Mouse (Mus musculus) layer of hippocampus, adult 8-10 months (tissue): ENCODE measurements around the gene Tigd2. TPM values are rescaled to one million over a fixed set of nuclear protein-coding genes. Genes with fewer than 3 reads are reported as not detected.
"Not testable (repeated sequence)": the region's sequence is repeated elsewhere in the genome, so short reads cannot be mapped to it uniquely, and the experiment has no call there.

Experiments used
- DNase-seq, 2 experiments: peaks; one replicate each; pipeline ENCODE4 v3.0.0; 2022; ENCODE audit warnings: low spot score in 2 of 2
- total RNA-seq, 4 experiments: library from RNA; stranded (reverse); gene quantifications; 2 replicates each; pipeline ENCODE4 v1.2.4; 2022

The Tigd2 gene
- total RNA-seq = 10 to 100 TPM; 14.1 to 17.9 (median 16.9) TPM

GRCm38 (mm10) chr6:59208685-59209298 is at the start of gene Tigd2:
Gene Tigd2, plus strand, starts transcription at chr6:59208870.
- peak; percentile 81 to 90 for DNase-seq

- DNase-seq = no peak
Measured at GRCm38 (mm10) chr6:59161801-59162478, 46.7 kb upstream of the Tigd2 start.

GRCm38 (mm10) chr6:59162887-59163286 is 45.8 kb upstream of the Tigd2 start:
- no peak for DNase-seq

- DNase-seq = no peak
Measured at GRCm38 (mm10) chr6:59163407-59163806, 45.3 kb upstream of the Tigd2 start.

- no peak for DNase-seq
Measured at GRCm38 (mm10) chr6:59168939-59169338, 39.7 kb upstream of the Tigd2 start.

DNA sequence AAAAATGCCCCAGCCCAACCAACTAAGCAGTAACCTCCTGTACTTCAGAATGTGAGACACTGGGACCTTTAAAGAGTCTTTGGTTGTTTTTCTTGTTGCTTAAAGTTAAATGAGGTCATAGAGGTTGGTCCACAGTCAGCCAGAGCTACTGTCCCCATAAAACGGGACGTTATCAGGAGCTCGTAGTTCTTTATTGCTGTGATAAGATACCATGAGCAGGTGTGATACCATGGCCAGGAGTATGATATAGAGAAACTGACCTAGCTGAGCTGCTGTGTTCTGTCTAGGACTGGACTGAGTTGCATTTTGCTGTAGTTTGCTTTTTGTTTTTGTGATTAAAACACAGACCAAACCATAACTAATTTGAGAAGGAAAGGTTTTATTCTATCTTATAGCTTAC is 37.4 kb upstream of the Tigd2 start:
- no peak for DNase-seq

DNA sequence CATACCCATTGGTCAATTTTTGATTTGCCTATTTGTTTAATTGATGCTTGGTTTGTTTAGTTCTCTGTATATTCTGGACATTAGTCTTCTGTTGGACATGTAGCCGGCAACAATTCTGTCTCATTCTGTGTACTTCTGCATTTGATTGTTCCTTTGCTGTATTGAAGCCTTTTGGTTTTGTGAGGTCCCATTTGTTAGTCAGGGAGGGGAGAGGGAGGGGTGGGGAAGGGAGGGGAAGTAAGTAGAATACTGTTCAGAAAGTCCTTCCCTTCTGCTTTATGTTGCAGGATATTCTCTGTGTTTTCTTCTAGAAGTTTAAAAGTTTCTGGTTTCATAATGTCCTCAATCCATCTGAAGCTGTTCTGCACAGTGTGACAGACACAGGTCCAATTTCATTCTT is 34.7 kb upstream of the Tigd2 start:
- DNase-seq = no peak

GRCm38 (mm10) chr6:59178051-59178450 is 30.6 kb upstream of the Tigd2 start:
- no peak for DNase-seq

DNA sequence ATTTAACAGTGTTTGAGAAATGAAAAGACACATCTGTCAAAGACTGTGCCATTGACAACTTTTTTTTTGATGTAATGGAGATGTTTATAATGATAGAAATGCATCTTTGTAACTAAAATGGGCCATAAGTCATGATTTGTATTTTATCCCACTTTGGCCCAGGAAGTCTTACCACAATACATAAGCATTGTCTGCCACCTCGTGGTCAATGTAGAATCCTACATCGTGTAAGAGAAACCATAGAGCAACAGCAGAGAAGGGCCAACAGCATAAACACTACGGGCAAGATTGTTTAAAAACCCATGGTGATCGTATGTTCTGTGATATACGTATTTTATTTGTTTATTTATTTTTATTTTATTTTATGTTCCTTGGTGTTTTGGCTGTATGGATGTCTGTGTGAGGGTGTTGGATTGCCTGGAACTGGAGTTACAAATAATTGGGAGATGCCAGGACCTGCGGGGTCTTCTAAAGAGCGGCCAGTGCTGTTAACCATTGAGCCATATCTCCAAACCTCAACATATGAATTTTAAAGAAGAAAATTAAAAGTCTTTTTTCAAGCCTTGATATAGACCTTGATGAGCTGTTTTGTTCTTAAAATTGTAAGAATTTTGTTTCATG is 28.2 kb upstream of the Tigd2 start:
- peak; percentile 58 to 63 for DNase-seq

DNA sequence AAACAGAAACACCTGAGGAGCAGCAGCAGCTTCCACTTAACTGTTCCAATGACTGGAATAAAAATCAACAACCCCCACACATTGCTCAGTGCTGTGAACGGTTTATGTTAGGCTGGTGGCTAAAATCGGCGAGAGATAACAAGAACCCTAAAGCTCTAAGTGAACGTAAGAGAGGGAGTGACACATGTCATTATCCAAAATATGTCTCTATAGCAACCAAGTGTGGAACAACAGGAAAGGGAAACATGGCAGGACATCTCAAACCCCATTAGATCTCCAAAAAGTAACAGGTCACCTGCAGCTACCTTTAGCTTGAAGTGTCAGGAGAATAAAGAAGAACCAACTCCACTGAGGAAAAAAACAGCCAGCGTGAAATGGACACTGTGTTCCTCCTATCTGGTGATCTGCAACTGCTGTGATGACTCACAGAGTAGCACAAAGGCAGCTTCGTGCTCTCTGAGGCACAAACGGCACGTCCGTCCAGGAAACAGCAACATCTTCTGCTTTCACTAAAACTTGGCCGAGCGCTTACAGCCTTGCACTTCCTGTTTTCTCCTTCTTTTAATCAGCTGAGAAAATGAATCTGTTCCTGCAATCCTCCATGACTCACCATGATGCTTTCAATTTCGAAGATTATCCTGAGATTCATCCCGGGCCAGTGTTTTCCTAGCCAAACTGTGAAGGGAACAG is 23.5 kb upstream of the Tigd2 start:
- DNase-seq = peak in 1 of 2 experiments; percentile 32

DNA sequence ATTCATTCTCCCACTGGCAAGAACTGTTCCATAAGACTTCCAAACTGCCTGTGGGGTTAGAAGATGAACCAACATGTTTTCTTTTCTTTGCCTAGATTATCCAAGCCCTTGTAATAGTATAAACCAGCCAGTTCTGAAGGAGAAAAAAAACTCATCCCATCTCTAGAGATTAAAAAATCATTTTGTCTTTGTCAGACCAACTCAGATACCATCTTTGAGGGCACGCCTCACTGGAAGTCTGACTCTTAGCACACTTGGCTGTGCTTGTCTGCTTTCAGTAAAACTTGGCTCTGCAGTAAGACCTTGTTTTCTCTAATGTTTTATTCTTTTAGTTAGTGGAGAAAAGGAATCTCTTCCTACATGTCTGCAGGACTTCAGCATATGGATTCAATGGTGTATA is 18.7 kb upstream of the Tigd2 start:
- no peak for DNase-seq

GRCm38 (mm10) chr6:59194518-59194917 is 14.2 kb upstream of the Tigd2 start:
- DNase-seq = not testable (repeated sequence)

GRCm38 (mm10) chr6:59195849-59196635 is 12.6 kb upstream of the Tigd2 start:
- DNase-seq = no peak

DNA sequence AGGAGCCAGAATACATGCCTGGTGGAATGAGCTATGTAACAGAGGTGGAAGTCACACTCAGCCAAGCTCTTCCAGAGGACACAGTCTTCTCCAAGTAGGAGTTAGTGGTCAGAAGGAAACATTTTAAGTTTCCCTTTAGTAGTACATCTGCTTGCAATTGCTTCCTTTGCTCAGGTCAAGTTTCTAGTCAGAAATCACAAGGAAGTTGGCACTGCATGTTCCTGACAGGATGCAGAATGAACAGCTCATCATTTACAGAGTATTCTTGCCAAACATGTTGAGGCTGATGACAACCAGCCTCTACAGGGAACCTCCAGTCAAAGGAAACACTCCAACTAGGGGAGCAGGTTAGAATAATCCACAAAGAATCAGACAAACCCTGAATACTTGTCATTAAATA is 11.9 kb upstream of the Tigd2 start:
- DNase-seq = no peak

DNA sequence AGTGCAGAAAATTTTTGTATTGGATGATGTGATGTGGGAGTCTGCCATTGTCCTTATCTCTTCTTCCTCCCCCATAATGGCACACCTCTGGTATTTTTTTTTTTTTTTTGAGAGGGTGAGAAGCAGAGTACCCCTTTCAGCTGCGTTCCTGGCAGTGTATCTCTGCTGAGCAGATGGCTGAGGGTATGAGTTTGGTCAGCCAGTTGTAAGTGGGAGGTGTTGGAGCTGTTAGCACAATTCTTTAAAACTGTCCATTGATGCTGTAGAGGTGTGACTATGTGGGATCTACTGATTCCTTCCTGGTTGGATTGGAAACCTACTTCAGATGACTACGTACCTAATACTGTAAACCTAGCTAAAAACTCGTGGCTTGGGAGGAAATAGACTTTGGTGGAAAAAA is 10.3 kb upstream of the Tigd2 start:
- no peak for DNase-seq

GRCm38 (mm10) chr6:59199021-59199420 is 9.6 kb upstream of the Tigd2 start:
- DNase-seq = no peak

DNA sequence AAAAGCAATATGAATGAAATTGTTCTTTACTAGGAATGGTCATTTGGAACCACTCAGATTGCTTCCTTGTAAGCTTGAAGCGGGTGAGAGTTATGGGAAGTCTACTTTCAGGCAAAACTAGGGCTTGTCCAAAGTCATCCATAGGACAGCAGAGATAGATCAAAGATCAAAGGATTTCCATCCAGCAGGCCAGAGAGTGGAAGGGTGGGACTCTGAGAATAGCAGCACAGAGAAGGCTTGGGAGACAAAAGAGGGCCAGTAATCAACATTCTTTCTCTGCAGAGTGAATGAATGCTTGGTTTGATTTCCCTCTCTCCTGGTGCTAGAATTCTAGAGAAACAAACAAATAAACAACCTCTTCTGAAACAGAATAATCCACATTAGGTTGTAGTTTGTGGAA is 1.1 kb upstream of the Tigd2 start:
- DNase-seq = no peak

- peak; percentile 18 to 38 for DNase-seq
Measured at GRCm38 (mm10) chr6:59209299-59209707, 633 bp downstream of the Tigd2 start.

GRCm38 (mm10) chr6:59233191-59233590 is 24.5 kb downstream of the Tigd2 start:
- no peak for DNase-seq

DNA sequence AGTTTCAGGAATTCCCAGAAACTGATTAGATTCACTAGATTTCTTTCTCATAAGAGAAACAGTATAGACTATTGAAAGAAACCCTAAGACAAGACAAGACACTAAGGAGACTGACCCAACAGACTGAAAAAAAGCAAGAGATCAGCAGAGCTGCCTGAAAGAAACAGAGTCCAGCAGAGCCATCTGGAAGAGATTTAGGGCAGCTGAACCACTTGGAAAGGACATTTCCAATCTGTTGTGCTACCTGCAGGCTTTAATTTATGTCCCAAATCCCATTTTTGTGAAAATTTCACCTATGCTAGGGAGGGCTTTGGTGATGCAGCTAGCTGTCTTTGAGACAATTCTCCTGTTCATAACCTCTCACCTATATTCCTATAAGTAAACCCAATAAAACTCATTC is 25.0 kb downstream of the Tigd2 start:
- no peak for DNase-seq

GRCm38 (mm10) chr6:59249675-59250074 is 41.0 kb downstream of the Tigd2 start:
- peak in 1 of 2 experiments; percentile 54 for DNase-seq
